Mouse (Mus musculus) embryo, embryonic 10.5 days (tissue): ENCODE data around the gene Kcnj8.
"Not testable (repeated sequence)": the region's sequence is repeated elsewhere in the genome, so short reads cannot be mapped to it uniquely, and the experiment has no call there.

ENCODE experiments used
- DNase-seq: peaks from one replicate; pipeline ENCODE4 v3.0.0-alpha.2; 2015; ENCODE audit warnings: low spot score

Gene Kcnj8

DNA sequence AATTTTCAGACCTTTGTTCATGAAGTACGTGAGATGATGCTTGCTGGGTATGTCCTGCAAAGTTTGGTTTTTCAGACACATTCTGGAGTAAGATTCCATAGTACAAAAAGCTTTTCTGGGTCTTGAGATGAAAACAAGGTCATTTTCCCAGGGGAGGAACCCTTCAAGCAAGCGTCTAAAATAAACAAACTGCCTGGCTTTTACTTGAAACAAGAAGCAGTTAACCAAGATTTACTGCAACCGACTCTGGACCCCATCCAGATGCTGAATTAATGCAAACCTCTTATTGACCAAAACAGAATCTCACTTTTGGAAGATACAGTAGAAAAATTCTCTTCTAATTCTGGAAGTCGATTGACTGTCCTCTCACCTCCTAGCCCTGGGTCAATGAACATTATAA lies 20.5 kb downstream of the Kcnj8 start:
- peak; percentile 27 for DNase-seq

GRCm38 (mm10) chr6:142548377-142548776 lies 23.0 kb downstream of the Kcnj8 start:
- DNase-seq = no peak

GRCm38 (mm10) chr6:142545132-142545531 lies 26.3 kb downstream of the Kcnj8 start:
- peak; percentile 23 for DNase-seq

DNA sequence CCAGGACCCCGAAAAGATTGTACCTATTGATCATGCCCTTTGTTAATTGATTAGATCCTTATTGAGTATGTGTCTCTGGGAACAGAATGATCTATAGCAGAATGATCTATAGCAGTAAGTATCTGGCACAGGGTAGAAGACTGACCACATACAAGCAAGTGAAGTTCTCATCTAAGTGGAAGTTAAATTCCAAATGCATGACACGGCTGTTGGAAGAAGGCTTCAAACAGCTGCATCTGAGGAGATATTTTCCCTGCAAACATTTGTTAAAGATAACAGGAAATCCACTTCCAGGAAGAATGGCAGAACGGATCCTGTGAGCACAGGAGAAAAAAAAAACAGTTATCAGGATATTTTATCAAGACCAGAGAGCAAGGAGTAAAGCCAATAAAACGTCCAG lies 27.8 kb downstream of the Kcnj8 start:
- DNase-seq = no peak

DNA sequence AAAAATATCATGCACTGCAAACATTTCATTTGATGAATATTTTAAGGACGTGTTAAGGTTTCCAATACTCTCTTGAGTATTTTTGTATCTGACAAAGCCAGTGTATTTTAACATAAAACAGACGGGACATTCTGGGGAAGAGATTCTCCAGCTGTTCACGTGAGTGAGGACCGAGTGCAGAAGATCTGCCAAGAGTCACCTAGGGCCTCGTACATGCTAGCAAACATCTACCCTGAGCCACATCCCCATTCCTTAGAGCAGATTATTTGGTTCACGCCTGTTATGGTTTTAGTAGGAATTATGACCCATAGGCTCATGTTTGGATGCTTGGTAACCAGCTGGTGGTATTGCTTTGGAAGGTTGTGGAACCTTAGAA lies 28.6 kb downstream of the Kcnj8 start:
- DNase-seq = no peak

- DNase-seq = no peak
Measured at GRCm38 (mm10) chr6:142542082-142542799, 29.2 kb downstream of the Kcnj8 start.

DNA sequence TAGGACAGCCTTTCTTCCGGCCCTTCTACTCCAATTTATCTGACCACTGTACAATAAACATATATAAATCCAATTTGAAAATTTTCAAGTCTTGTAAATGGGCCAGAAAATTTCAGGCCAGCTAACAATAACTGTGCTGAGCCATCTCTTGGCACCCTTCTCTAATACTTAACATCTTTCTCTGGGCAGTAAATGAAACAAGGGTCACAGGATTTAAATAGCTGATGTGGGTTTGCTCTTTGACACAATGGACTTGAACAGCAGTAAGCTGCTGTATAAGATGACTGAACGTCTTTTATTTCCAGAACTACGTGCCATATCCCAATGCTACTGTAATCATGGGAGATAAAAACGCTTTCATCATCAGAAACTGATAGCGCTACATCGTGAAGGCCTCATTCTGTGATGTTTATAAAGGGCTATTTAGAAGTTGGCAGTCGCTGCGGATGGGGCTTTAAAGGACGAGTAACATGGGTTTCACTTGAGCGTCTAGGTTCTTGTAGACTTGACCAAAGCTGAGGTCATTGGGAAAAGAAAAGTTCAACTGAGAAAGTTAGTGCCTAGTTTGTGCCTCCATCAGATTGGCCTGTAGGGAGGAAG lies 30.8 kb downstream of the Kcnj8 start:
- DNase-seq = no peak

- no peak for DNase-seq
Measured at GRCm38 (mm10) chr6:142540131-142540530, 31.3 kb downstream of the Kcnj8 start.

DNA sequence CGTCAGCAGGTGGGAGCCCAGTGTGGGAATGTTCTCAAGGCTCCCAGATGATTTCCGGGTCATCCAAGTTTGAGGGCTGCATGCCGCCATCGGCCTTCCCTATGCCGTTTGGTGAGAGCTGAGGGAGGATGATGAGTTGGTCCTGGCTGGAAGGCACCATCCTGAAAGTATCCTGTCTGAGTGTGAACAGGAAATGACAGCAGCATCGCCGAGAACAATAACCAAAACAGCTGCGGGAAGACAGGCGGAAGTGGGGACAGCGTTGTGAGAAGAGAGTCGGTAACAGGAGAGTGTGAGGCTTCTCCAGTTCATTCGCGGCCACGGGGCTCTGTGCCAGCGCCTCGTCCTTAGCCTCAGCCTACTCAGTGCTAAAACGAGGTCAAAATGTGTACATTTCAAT lies 32.9 kb downstream of the Kcnj8 start:
- no peak for DNase-seq

- DNase-seq = no peak
Measured at GRCm38 (mm10) chr6:142533412-142533811, 38.0 kb downstream of the Kcnj8 start.

GRCm38 (mm10) chr6:142532686-142533085 lies 38.7 kb downstream of the Kcnj8 start:
- DNase-seq = no peak

DNA sequence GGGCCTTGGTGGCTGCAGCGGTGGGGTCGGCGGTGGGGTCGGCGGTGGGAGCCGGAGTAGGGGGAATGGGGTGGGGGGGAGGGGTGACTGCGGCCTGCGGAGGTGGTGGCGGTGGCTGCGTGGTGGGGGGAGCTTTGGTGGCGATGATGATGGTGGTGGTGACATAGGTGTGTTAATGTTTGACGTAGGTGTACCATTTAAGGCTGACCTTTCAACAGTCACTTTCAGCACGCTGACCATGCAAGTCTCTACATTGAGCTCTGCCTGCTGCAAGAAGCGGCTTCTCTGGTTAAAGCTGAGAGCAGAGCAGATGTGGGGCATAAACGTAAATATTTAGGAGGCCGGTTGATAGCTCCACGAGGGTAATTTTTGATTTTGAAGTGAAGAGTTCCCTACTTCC lies 39.3 kb downstream of the Kcnj8 start:
- DNase-seq = no peak

DNA sequence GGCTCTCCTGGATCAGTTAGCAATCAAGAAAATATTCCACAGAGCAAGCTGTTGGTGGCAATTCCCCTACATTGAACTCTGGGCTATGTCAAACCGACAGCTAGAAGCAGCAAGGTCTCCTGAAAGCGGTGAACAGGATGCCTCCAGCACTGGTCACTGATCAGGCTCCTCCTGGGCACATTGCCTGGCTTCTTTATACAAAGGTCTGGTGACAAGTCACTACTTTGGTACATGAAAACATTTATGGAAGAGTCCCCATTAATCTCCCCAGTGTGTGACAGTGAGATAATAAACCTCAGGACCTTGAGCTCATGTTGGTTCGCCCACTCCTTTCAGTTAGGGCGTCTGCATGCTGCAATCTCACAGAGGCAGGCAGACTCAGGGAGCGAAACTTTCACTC lies 41.0 kb downstream of the Kcnj8 start:
- no peak for DNase-seq

GRCm38 (mm10) chr6:142529680-142530079 lies 41.7 kb downstream of the Kcnj8 start:
- DNase-seq = no peak

GRCm38 (mm10) chr6:142527931-142528562 lies 43.4 kb downstream of the Kcnj8 start:
- DNase-seq = no peak

GRCm38 (mm10) chr6:142524635-142525308 lies 46.6 kb downstream of the Kcnj8 start:
- DNase-seq = peak; percentile 88

DNA sequence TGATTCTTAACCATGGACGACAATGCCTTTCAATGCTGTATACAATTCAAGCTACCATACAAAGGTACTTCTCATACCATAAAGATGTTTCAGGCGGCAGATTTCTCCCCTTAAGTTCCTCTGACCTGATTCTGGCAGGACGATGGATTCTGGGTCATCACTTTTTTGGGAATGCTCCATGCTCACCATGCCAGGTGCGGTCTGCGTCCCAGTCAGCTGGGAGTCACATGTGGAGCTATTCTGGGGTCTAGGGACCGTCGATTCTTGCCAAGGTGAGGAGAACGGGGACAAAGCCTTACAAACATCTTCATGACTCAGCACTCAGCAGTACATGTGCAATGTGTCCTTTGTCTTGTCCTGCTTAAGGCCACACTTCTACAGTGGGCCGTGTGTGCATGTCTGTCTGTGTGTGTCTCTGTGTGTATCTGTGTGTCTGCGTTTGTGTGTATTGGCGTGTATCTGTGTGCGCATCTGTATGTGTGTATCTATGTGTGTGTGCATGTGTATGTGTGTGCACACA lies 49.8 kb downstream of the Kcnj8 start:
- no peak for DNase-seq

DNA sequence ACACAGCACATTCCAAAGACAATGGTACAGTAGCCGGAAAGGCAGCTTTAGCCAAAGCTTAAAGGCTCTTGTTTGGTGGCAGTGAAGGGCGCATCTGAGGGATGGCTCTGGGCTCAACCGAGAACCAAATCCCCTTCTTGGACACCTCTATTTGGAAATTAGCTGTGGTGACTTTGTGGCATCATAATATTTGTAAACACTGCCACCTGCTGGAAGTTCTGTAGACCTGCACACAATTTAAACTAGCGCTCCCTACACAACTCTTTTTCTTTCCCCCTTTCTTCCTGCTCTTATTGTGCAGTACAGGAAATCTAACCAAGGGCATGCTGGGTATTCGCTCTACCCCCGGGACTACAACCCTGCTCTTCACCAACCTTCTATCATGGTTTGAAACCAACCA lies 52.3 kb downstream of the Kcnj8 start:
- DNase-seq = peak; percentile 83

- not testable (repeated sequence) for DNase-seq
Measured at GRCm38 (mm10) chr6:142515379-142515778, 56.0 kb downstream of the Kcnj8 start.

GRCm38 (mm10) chr6:142514912-142515311 lies 56.5 kb downstream of the Kcnj8 start:
- peak; percentile 63 for DNase-seq
